Mouse (Mus musculus): ENCODE data around the gene Olfr95.

GRCm38 (mm10) chr17:37203206-37203916 is 9.6 kb downstream of the Olfr95 start:
- TF ChIP-seq CTCF (conservative IDR thresholded peaks at IDR 0.05; ENCODE audit: insufficient read depth, insufficient read length, low read depth, low read length) = peak; percentile 100; the same call in 1 of the 2 replicates
- no peak for TF ChIP-seq POLR2A (IDR thresholded peaks at IDR 0.05; ENCODE audit: low read depth, low read length)
